Mouse (Mus musculus) olfactory bulb, adult 2 months (tissue): ENCODE results near the gene Slc35c2.

Source experiments
- CTCF ChIP-seq: fragments of 200-500 bp; IDR thresholded peaks from 2 replicates; pipeline ENCODE4 v1.5.1; 2012; ENCODE audit warnings: low read depth, mild to moderate bottlenecking, low read length, moderate library complexity; ENCODE audit not compliant: insufficient read depth
- POLR2A ChIP-seq: fragments of 200-500 bp; IDR thresholded peaks from 2 replicates; pipeline ENCODE4 v1.6.1; 2012; ENCODE audit warnings: mild to moderate bottlenecking, low read depth, low read length, moderate library complexity; ENCODE audit not compliant: insufficient read depth

DNA sequence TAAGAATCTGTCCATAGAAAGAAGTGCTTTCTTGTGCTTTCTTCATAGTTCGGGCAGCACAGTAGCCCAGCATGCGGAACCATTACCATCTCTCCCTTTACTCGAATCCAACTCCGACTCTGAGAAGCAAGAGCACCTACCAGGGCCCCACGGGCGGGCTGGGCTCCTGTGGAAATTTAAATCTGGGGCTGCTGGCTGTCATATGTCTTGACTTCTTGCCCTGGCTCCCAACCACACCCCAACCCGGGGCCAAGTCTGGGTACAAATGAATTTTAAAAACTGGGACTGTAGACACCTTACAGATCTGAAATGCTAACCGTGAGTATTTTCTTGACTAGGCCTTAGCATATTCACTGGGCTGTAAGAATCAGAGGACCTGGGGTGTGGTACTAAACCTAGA, 34.4 kb downstream of the Slc35c2 start:
- TF ChIP-seq POLR2A, result no peak
- no peak for TF ChIP-seq CTCF
